Mouse (Mus musculus) brain, adult 2 months (tissue): ENCODE results near the gene Nolc1.
A peak's percentile ranks its signal among the peaks of the same experiment; 100 is the strongest.

ENCODE experiments used
- DNase-seq: peaks from one replicate; pipeline ENCODE4 v3.0.0; 2011; ENCODE audit warnings: low read depth, low spot score

Nolc1 gene

GRCm38 (mm10) chr19:46075616-46076607 is at the start of gene Nolc1:
Gene Nolc1 (plus strand): TSS chr19:46075863.
- peak; percentile 100 for DNase-seq

DNA sequence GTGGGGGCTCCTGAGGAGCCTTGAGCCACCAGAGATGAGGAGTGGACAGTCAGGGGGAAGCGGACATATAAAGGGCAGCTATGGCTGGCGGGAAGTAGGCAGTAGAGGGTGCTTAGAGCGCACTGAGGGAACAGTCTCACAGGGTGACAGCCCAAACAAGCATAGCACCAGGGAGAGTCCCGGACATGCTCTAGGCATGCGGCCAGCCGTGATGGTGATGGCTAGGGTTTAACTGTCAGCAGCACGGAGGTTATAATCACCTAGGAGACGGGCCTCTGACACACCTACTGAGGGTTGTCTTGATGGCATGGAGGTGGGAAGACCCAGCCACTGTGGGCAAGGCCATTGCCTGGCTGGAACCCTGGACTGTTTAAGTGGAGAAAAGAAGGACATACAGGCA is 49.1 kb upstream of the Nolc1 start:
- no peak for DNase-seq

DNA sequence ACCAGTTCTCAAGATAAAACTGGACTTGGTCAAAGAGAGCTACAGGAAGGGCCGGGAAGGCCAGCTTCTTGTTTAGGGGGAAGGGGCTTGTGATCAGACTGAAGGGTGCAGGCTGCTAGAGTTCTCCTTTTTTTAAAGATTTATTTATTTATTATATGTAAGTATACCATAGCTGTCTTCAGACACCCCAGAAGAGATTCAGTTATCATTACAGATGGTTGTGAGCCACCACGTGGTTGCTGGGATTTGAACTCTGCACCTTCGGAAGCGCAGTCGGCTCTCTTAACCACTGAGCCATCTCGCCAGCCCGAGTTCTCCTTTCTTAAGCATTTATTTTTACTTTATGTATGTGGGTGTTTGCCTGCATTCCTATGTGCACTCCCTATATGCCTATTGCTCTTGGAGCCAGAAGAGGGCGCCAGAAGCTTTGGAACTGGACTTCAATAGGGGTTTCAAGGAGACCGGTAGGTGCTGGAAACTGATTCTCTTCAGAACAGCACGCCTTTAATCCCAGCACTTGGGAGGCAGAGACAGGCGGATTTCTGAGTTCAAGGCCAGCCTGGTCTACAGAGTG is 46.8 kb upstream of the Nolc1 start:
- no peak for DNase-seq

DNA sequence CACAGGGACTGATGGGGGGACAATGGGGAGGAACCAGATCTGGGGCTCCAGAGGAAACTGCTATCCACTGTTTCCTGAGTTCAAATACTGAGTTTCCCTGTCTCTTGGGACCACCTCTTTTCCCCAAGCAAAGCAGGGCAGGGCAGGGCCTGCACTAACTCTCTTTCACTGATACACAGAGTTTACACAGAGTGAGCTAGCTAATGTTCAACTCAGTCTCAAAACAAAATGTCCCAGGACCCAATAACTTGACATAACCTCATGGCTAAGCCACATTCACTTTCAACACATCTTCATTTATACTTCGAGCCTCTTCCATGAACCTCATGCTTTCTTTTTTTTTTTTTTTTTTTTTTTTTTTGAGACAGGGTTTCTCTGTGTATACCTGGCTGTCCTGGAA is 46.0 kb upstream of the Nolc1 start:
- no peak for DNase-seq

DNA sequence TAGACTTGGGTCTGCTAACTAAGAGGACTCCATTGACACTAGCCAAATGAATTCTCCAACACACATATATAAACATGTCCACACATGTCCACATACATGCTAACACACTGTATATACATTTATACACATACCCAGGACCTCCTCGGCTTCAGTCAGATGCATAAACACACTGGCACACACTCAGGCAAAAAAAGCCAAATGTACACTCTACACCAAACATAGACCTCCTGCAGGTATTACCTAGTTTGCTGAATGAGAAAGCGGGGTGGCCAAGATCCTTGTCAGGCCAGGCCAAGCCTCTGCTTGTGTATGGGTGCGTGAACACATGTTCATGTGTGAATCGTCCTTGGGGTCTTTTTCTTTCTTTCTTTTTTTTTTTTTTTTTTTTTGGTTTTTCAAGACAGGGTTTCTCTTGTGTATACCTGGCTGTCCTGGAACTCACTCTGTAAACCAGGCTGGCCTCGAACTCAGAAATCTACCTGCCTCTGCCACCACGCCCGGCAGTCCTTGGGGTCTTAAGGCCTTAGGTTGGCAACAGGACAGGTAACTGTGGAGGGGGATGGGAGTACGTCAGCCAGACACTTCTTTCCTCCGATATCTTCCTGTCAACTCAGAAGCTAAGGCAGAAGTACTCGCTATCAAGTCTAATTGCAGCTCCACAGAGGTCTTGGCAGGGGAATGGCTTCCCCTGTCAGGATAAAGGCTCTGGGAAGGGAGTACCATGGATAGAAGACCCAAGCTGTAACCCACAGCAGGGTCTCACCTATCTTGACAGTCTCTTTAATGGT is 45.3 kb upstream of the Nolc1 start:
- no peak for DNase-seq

- DNase-seq = no peak
Measured at GRCm38 (mm10) chr19:46031689-46032432, 43.8 kb upstream of the Nolc1 start.

- peak; percentile 58 for DNase-seq
Measured at GRCm38 (mm10) chr19:46032731-46033510, 42.7 kb upstream of the Nolc1 start.

DNA sequence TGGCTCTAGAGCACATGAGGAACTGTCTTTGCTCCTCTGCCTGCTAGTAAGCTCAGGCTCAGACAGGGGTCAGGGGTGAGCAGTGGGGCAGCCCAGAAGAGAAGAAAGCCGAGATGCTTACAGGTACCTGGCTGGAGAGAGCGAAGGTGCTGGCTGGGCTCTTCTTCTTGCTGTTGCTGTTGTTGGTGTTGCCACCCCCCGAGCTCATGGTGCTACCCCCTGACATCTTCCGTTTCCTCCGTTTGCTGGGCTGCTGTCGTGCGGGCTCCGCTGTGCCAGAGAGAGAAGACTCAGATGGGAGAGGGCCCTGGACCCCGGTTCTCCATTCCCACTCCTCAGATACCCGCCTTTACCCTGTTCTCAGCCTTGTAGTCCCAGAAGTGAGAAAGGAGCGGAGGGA is 41.8 kb upstream of the Nolc1 start:
- no peak for DNase-seq

- peak; percentile 43 for DNase-seq
Measured at GRCm38 (mm10) chr19:46035971-46036370, 39.7 kb upstream of the Nolc1 start.

- peak; percentile 47 for DNase-seq
Measured at GRCm38 (mm10) chr19:46036477-46037242, 39.0 kb upstream of the Nolc1 start.

DNA sequence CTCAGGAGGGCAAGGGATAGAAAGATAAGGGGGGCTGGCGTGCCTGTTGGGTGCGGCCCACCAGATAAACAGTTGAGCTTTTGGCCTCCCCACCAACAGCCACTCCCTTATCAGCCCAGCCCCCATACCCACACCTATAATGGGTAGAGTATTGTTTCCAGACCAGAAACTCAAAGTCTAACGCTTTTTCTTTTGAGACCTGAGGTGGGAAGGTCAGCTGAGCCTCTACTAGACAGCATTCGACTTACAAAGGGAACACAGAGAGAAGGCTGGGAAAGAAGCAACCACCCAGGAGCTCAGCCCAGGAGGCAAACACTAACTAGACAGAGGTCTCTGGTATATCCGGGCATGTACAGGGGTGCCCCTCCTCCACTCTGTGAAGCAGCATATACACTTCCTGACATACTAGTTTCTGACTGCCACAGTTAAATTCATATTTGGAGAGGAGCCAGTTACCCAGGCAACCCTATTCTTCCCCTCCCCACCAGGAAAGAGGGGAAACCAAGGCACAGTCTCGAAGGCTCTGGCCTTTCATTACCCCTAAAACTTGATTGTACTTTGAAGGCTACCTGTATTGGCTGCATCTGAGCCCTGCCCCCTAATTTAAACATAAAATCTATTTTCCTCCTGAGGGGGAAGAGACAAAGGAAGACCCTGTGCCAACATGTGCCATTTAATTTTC is 38.3 kb upstream of the Nolc1 start:
- no peak for DNase-seq

DNA sequence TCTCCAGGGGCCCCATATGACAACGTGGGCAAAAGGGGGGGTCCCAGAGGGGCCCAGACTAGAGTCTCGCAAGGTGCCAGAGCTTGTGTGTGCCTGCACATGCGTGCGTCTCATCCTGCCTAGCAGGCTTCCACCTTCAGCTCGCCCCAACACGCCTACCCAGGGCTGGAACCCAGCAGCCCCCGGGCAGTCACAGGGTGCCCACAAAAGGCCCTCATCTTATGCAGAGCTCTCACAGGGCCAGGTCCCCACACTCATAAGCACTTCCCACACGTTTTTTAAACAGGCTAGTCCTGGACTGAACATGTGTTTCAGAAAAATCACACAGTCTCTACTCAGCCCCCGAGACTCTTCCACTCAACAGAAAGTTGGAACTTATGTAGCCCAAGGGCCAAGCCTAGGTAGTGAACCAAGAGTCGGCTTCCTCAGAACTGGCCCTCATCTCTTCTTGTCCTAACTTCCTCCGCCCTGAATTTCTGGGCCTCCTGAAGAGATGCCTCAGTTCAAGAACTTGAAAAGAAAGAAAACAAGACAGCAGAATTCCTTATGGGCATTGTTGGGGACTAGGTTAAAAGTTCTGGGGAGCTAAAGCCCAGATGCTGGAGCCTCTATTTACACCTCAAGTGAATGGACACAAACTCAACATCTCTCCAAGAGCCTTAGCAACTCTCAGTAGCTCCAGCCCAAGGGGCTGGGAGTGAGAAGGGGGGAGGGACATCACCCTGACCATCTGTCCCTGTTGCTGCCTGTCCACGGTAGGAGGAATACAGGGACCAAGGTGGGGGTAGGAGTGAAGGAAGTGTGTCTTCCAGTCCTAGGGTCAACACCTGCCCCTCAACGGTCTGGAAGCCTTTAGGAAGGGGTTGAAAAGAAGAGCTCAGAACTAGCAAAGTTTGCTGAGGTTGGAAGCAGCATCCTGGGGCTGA is 37.5 kb upstream of the Nolc1 start:
- DNase-seq = peak; percentile 65

DNA sequence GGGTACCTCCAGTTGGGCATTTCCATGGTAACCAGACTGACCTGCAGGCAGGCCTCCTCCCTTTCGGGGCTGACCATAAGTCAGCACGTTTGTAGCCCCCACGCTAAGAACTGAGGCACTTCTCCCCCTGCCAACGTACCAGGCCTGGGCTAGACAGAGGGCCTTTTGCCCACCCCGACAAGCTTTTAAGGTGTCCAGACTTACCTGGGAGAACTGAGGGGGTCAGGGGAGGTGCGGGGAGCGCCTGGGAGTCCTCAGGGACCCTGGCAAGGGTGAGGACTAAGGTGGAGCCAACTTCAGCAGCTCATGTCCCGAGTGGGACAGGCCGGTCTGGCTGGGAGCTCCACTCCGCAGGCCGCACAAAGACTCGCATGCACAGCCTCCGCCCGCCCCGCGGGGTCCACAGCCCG is 36.8 kb upstream of the Nolc1 start:
- DNase-seq = no peak

DNA sequence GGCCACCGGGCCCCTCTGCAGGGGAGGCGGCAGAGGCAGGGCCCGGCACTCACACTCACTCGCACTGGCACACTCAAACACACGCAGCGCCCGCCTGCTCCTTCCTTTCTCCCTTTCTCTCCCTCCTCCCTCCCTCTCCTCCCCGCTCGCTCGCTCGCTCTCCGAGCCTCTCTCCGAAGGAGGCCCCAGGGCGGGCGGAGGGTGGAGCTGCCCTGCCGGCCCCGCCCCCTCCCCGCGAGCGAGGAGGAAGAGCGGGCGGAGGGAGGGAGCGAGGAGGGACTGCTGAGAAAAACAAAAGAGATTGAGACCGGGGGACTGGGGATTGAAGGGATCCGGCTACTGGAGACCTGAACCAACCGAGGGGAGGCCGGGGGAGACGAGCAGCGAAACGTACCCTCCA is 36.2 kb upstream of the Nolc1 start:
- DNase-seq = peak; percentile 95

DNA sequence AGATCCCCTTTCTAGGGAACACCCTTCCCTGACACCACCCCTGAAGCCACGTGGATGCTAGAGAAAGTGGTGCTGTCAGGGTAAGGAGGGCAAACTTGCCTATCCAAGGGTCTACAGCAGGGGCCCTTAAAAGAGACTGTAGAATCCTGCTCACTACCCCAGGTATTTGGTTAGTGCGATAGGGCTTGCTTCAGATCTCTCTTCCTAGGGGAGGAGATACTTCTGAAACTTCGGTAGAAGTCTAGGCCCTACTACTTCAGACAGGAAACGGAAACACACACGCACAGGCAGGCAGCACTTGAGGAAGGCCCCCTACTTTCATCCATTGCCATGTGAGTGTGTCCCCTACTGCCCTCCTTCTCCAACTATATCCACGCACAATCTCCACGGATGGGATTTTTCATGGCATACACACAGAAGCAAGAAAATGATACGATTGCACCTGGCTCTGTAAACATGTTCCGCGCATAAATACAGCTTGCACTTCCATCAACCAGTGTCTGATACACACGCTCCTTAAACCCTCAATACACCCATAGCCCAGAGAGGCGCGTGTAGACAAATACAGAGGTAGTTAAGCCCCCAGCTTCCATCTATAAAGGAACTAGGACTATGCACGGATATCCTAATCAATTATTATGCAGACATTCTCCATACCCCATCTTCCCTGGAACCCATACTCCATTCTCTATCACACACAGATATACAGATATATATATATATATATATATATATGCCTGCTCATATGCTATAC is 35.3 kb upstream of the Nolc1 start:
- peak; percentile 15 for DNase-seq

GRCm38 (mm10) chr19:46041299-46041932 is 34.2 kb upstream of the Nolc1 start:
- DNase-seq = peak; percentile 14

GRCm38 (mm10) chr19:46041933-46042475 is 33.7 kb upstream of the Nolc1 start:
- peak; percentile 87 for DNase-seq
